Mouse (Mus musculus) C2C12 (cell line): ENCODE measurements around the gene St6galnac5. TPM values are rescaled to one million over a fixed set of nuclear protein-coding genes. Genes with fewer than 3 reads are reported as not detected.

Source experiments
- H3K27me3 ChIP-seq: one replicate; pipeline ENCODE4 v1.6.1; 2011; ENCODE audit not compliant: control insufficient read depth, insufficient read depth, insufficient read length
- H3K36me3 ChIP-seq: one replicate; pipeline ENCODE4 v1.6.1; 2011; ENCODE audit not compliant: control insufficient read depth, insufficient read depth
- H3K4me3 ChIP-seq: one replicate; pipeline ENCODE4 v1.5.1; 2011; ENCODE audit warnings: mild to moderate bottlenecking, control low read depth; ENCODE audit not compliant: poor library complexity, insufficient read depth, severe bottlenecking
- H3K79me2 ChIP-seq: one replicate; pipeline ENCODE4 v1.6.1; 2011; ENCODE audit not compliant: control insufficient read depth, insufficient read depth
- H3K79me3 ChIP-seq: one replicate; pipeline ENCODE4 v1.6.1; 2011; ENCODE audit warnings: low read depth, control low read depth
- H3ac ChIP-seq: one replicate; pipeline ENCODE3; 2011; ENCODE audit warnings: low read depth; ENCODE audit not compliant: control insufficient read depth, insufficient read length
- CEBPB ChIP-seq: IDR thresholded peaks from one replicate; pipeline ENCODE4 v1.6.1; 2011; ENCODE audit warnings: low read depth, mild to moderate bottlenecking, control low read depth, moderate library complexity
- CTCF ChIP-seq: IDR thresholded peaks from one replicate; pipeline ENCODE4 v1.5.1; 2011; ENCODE audit not compliant: control insufficient read depth, insufficient read depth, insufficient read length
- FOSL1 ChIP-seq: IDR thresholded peaks from one replicate; pipeline ENCODE4 v1.8.0; 2011; ENCODE audit warnings: mild to moderate bottlenecking, low read length; ENCODE audit not compliant: poor library complexity, insufficient read depth, severe bottlenecking
- MAX ChIP-seq: IDR thresholded peaks from one replicate; pipeline ENCODE4 v1.6.1; 2011; ENCODE audit warnings: mild to moderate bottlenecking, control low read depth
- MYOD1 ChIP-seq: IDR thresholded peaks from one replicate; pipeline ENCODE4 v1.6.1; 2011; ENCODE audit warnings: low read depth; ENCODE audit not compliant: control insufficient read depth, insufficient read length
- MYOG ChIP-seq: IDR thresholded peaks from one replicate; pipeline ENCODE4 v1.6.1; 2011; ENCODE audit not compliant: control insufficient read depth, insufficient read length; ENCODE audit errors: extremely low read depth
- USF1 ChIP-seq: IDR thresholded peaks from one replicate; pipeline ENCODE4 v1.6.1; 2011; ENCODE audit warnings: low read depth, mild to moderate bottlenecking, control low read depth, moderate library complexity
- polyA plus RNA-seq: library from polyadenylated mRNA; unstranded; fragments of >200 nt; fragmentation: generic; extraction: Trizol; gene quantifications from one replicate; pipeline ENCODE4 v1.2.1, GENCODE M21; 2012; ENCODE audit warnings: missing spikeins

St6galnac5 gene
- polyA plus RNA-seq, 1 experiment: under 0.01 TPM

GRCm38 (mm10) chr3:152880121-152880835 is 101.8 kb downstream of the St6galnac5 start:
- Histone ChIP-seq H3K27me3 (no peaks in the 10 kb centered on the region), H3K79me3 (no peaks in the 10 kb centered on the region), H3K4me3 (no peak overlapping the region), H3K79me2 (no peaks in the 10 kb centered on the region), H3K36me3 (no peaks in the 10 kb centered on the region), H3ac (no peak overlapping the region)
- no peak for TF ChIP-seq CTCF
- no peak for TF ChIP-seq MYOD1
- no peak for TF ChIP-seq MYOG
- TF ChIP-seq FOSL1: no peak
- no peak for TF ChIP-seq CEBPB
- no peak for TF ChIP-seq MAX
- no peak for TF ChIP-seq USF1

- H3K79me2 ChIP-seq: no peaks in the 10 kb centered on the region
- H3ac ChIP-seq: no peak overlapping the region
- H3K4me3 ChIP-seq: no peak overlapping the region
- TF ChIP-seq CEBPB: no peak
- TF ChIP-seq MYOD1: no peak
- TF ChIP-seq MYOG: no peak
- no peak for TF ChIP-seq USF1
- TF ChIP-seq CTCF: no peak
- no peaks in the 10 kb centered on the region for H3K79me3 ChIP-seq
- no peaks in the 10 kb centered on the region for H3K27me3 ChIP-seq
- H3K36me3 ChIP-seq: no peaks in the 10 kb centered on the region
Measured at GRCm38 (mm10) chr3:152875723-152876290, 106.2 kb downstream of the St6galnac5 start.

DNA sequence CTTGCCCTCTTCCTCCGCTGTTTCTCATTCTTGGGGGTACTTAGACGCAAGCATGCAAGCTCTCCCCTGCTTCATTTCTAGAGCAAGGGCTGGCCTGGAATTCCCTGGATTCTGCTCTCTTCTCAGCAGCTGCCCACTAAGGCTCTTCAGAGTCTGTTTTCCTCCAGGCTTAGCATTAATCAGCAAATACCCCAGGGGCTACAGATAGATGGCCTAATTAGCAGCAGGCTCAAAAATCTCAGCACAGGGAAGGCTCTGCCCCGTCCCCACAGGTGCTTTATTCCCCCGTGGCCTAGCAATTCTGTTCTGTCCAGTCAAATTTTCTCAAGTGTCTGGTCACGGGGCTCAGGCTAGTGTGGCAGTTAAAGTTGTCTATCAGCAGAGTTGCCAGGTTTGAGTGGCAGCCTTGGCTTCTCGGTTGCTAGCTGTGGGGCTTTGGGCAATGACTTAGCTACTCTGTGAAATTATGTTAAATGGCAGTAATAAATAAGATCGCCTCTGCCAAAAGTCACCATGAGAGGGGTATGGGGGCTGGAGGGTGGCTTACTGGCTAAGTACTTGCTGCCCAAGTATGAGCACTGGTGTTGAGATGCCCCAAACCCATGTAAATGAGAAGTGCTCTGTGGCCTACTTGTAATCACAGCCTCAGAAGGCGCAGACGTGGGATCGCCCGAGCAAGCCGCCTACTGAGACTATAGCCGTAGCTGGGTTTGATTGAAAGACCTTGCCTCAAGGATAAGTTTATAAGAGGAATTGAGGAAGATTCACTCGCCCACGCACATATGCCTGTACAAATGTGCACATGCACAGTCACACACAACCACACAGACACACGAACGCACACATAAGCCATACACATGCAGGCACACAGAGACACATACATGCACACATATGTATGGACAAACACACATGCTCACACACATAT is 107.4 kb downstream of the St6galnac5 start:
- H3K27me3 ChIP-seq: no peaks in the 10 kb centered on the region
- TF ChIP-seq MAX (no peak), FOSL1 (no peak), CTCF (no peak), CEBPB (no peak), MYOG (no peak), USF1 (no peak), MYOD1 (no peak)
- H3K36me3 ChIP-seq: no peaks in the 10 kb centered on the region
- no peaks in the 10 kb centered on the region for H3K79me2 ChIP-seq
- H3K79me3 ChIP-seq: no peaks in the 10 kb centered on the region
- H3K4me3 ChIP-seq: no peak overlapping the region
- H3ac ChIP-seq: no peak overlapping the region

- no peaks in the 10 kb centered on the region for H3K36me3 ChIP-seq
Measured at GRCm38 (mm10) chr3:152872596-152872995, 109.5 kb downstream of the St6galnac5 start.

GRCm38 (mm10) chr3:152872054-152872453 is 110.0 kb downstream of the St6galnac5 start:
- Histone ChIP-seq H3ac (no peak overlapping the region), H3K4me3 (no peak overlapping the region), H3K79me2 (no peaks in the 10 kb centered on the region), H3K79me3 (no peaks in the 10 kb centered on the region), H3K36me3 (no peaks in the 10 kb centered on the region), H3K27me3 (no peaks in the 10 kb centered on the region)
- TF ChIP-seq FOSL1 (no peak), MYOG (no peak), CEBPB (no peak), USF1 (no peak), MAX (no peak), CTCF (no peak), MYOD1 (no peak)

More at GRCm38 (mm10) chr3:152872596-152872995, 109.5 kb downstream of the St6galnac5 start:
- Histone ChIP-seq H3K79me3 (no peaks in the 10 kb centered on the region), H3ac (no peak overlapping the region), H3K27me3 (no peaks in the 10 kb centered on the region), H3K4me3 (no peak overlapping the region), H3K79me2 (no peaks in the 10 kb centered on the region)
- TF ChIP-seq MAX (no peak), CEBPB (no peak), FOSL1 (peak; percentile 50), MYOD1 (peak; percentile 31), USF1 (no peak), CTCF (no peak), MYOG (no peak)
